Mouse (Mus musculus): ENCODE results near the gene Kcnj12. TPM values are rescaled to one million over a fixed set of nuclear protein-coding genes. Genes with fewer than 3 reads are reported as not detected.

Kcnj12 gene
- polyA plus RNA-seq, 1 experiment from 2014 or later = not detected

DNA sequence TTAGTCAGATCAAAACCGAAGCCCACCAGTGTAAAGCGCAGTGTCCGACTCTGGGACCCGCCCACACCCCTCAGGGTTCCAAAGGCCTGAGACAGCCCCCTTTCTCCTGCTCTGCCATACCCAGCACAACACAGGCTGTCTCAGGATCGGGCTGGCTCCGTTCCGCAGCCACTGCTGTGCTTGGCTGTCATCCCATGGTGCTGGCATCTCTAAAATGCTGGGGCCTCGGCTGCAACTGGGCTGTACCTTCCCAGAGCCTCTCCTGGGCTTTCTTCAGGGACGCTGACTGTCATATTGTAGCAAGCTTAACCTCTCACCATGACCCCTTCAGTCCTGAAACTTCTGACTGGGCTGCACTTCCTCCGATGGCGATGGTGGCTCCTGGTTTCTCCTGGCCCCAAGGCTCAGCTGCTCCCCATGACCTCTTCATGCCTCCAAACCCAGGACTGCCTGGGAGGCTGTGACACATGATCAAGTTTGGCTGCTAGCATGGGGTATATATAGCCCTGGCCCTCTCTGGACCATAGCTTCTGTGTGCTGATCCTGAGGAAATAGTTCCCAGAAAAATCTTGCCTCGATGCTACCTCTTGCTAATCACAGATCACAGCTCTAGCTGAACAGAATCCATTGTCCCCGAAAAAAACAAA is 37.3 kb upstream of the Kcnj12 start:
- Histone ChIP-seq H3K27me3 (replicated peaks; ENCODE audit: control insufficient read depth, insufficient read depth, low read length) (no peaks in the 10 kb centered on the region), H3K9ac (ENCODE audit: low read depth, low read length) (no peak overlapping the region), H3K9me3 (ENCODE audit: control insufficient read depth, low read length) (no peaks in the 10 kb centered on the region), H3K4me3 (ENCODE audit: low read depth, low read length) (no peak overlapping the region), H3K27ac (ENCODE audit: low read depth, low read length) (no peak overlapping the region), H3K36me3 (ENCODE audit: control insufficient read depth, insufficient read depth, low read length) (no peaks in the 10 kb centered on the region), H3K4me1 (replicated peaks; ENCODE audit: control insufficient read depth, insufficient read depth, low read length) (no peaks in the 10 kb centered on the region), H3K4me2 (no peak overlapping the region)
- DNase-seq (ENCODE audit: low spot score) (no peak), ATAC-seq (replicated peaks; ENCODE audit: low FRiP score) (no peak)
- WGBS = 72% methylated on average over 13 of the region's 13 CpGs

DNA sequence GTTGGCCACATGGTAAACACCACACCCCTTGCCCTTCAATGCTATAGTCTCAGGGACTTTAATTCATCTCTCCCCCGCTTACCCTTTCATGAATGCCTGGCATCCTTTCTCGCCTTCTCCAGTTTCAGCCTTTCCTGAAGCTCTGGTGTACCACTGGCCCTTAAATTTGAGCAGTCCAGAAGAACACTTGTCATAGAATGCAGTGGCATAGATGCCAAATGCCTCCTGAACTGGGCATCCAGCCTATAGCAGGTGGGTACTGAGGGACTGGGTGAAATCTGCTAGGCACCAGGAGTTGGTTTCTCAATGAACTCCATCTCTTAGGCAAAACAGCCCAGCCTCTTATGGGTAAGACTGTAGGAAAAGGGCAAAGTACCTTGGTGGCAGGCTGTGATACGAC is 31.9 kb upstream of the Kcnj12 start:
- H3K27ac ChIP-seq (ENCODE audit: low read depth, low read length) = no peak overlapping the region
- 71% methylated on average over 3 of the region's 3 CpGs for WGBS
- no peaks in the 10 kb centered on the region for H3K4me1 ChIP-seq (replicated peaks; ENCODE audit: control insufficient read depth, insufficient read depth, low read length)
- no peak overlapping the region for H3K4me3 ChIP-seq (ENCODE audit: low read depth, low read length)
- H3K9me3 ChIP-seq (ENCODE audit: control insufficient read depth, low read length) = no peaks in the 10 kb centered on the region
- no peak overlapping the region for H3K4me2 ChIP-seq
- no peaks in the 10 kb centered on the region for H3K27me3 ChIP-seq (replicated peaks; ENCODE audit: control insufficient read depth, insufficient read depth, low read length)
- ATAC-seq (replicated peaks; ENCODE audit: low FRiP score) (no peak), DNase-seq (ENCODE audit: low spot score) (no peak)
- no peak overlapping the region for H3K9ac ChIP-seq (ENCODE audit: low read depth, low read length)
- no peaks in the 10 kb centered on the region for H3K36me3 ChIP-seq (ENCODE audit: control insufficient read depth, insufficient read depth, low read length)

DNA sequence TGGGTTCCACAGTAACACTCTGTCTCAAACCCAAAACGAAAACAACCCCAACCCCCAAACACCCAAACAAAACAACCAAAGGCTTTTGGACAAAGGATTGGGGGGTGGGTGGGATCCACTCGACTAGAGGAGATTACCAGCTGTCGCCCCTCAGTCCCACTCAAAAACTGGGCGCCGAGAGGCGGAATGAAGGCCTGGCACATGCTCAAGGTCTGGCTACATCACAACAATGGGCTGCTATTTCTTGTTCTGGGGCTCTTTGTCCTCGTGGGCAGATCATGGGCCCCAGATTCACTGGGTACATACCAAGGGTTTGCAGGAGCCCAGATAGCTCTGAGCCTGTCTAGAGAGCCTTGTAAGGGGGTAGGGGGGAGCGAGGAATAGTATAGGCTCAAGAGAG is 19.6 kb upstream of the Kcnj12 start:
- H3K36me3 ChIP-seq (ENCODE audit: control insufficient read depth, insufficient read depth, low read length) = no peaks in the 10 kb centered on the region
- no peaks in the 10 kb centered on the region for H3K27me3 ChIP-seq (replicated peaks; ENCODE audit: control insufficient read depth, insufficient read depth, low read length)
- no peak overlapping the region for H3K4me2 ChIP-seq
- WGBS = 75% methylated on average over 8 of the region's 8 CpGs
- no peak overlapping the region for H3K27ac ChIP-seq (ENCODE audit: low read depth, low read length)
- DNase-seq (ENCODE audit: low spot score) (no peak), ATAC-seq (replicated peaks; ENCODE audit: low FRiP score) (no peak)
- H3K9ac ChIP-seq (ENCODE audit: low read depth, low read length) = no peak overlapping the region
- H3K9me3 ChIP-seq (ENCODE audit: control insufficient read depth, low read length) = no peaks in the 10 kb centered on the region
- 0 out of 2 replicates have a peak, but pooled peaks cover 3% of the 10 kb centered on the region for H3K4me1 ChIP-seq (replicated peaks; ENCODE audit: control insufficient read depth, insufficient read depth, low read length)
- H3K4me3 ChIP-seq (ENCODE audit: low read depth, low read length) = no peak overlapping the region

DNA sequence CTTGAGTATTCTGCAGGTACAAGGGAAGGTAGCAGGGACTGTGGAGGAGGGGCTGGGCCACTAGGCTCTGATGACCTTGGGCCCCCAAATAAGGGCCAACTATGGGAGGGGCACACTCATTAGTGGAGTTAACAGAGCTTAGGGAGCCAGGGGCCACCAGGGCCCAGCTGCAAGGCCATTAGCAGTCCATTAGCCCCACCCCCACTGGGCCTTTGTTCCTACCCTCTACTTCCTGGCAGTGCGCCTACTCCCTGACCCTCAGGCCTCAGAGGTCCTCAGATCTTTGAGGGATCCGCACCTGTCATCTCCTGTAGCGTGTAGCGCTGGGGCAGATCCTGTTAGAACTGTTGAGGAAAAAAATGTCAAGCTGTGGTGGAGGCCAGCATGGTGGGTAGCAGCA is 18.3 kb upstream of the Kcnj12 start:
- Histone ChIP-seq H3K4me3 (ENCODE audit: low read depth, low read length) (no peak overlapping the region), H3K36me3 (ENCODE audit: control insufficient read depth, insufficient read depth, low read length) (no peaks in the 10 kb centered on the region), H3K4me2 (no peak overlapping the region), H3K27me3 (replicated peaks; ENCODE audit: control insufficient read depth, insufficient read depth, low read length) (no peaks in the 10 kb centered on the region; the same call in 1 of the 2 replicates), H3K9ac (ENCODE audit: low read depth, low read length) (no peak overlapping the region), H3K4me1 (replicated peaks; ENCODE audit: control insufficient read depth, insufficient read depth, low read length) (0 out of 2 replicates have a peak, but pooled peaks cover 3% of the 10 kb centered on the region), H3K27ac (ENCODE audit: low read depth, low read length) (no peak overlapping the region), H3K9me3 (ENCODE audit: control insufficient read depth, low read length) (no peaks in the 10 kb centered on the region)
- 58% methylated on average over 4 of the region's 4 CpGs for WGBS
- DNase-seq (ENCODE audit: low spot score) (no peak), ATAC-seq (replicated peaks; ENCODE audit: low FRiP score) (no peak)

DNA sequence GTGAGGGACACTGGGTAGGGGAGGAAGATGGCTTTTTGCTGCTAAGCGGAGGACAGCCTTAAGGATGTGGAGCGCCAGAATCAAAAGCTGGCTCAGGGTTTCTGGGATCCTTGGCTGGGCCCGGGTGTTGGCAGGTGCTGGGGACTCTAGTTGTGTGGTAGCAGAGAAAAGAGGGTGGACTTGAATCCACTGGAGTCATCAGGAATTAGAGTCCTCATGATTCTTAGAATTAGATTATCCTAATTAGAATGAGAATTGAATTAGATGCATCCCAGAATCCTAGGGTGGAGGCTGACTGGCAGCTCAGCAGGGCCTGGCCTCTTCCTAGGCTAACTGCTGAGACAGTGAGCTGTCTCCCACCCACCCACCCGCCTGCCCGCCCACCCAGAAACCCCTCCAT is 17.6 kb upstream of the Kcnj12 start:
- ATAC-seq (replicated peaks; ENCODE audit: low FRiP score) = no peak
- Histone ChIP-seq H3K4me3 (ENCODE audit: low read depth, low read length) (no peak overlapping the region), H3K4me2 (no peak overlapping the region), H3K4me1 (replicated peaks; ENCODE audit: control insufficient read depth, insufficient read depth, low read length) (0 out of 2 replicates have a peak, but pooled peaks cover 3% of the 10 kb centered on the region), H3K9me3 (ENCODE audit: control insufficient read depth, low read length) (no peaks in the 10 kb centered on the region), H3K9ac (ENCODE audit: low read depth, low read length) (no peak overlapping the region), H3K27ac (ENCODE audit: low read depth, low read length) (no peak overlapping the region), H3K27me3 (replicated peaks; ENCODE audit: control insufficient read depth, insufficient read depth, low read length) (no peaks in the 10 kb centered on the region; the same call in 1 of the 2 replicates), H3K36me3 (ENCODE audit: control insufficient read depth, insufficient read depth, low read length) (no peaks in the 10 kb centered on the region)
- DNase-seq (ENCODE audit: low spot score) = no peak
- WGBS = 70% methylated on average over 5 of the region's 5 CpGs

DNA sequence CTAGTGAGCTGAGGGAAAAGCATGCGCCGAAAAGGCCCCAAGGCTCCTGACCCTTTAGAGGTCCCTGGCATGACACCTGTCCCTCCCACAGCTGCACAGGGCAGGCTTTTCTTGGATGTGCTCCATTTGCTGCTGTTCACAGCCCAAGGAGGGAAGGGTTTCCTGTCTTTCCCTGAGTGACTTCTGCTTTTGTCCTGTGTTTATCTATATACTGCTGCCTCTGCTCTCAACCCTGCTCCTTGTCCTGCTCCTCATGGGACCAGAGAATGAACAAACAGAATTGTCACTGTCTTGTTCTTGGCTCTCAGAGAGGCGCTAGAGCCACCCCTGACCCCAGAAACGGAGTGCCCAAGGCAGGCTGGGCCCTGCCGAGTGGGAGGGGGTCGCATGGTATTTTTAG is 17.0 kb upstream of the Kcnj12 start:
- no peak overlapping the region for H3K4me3 ChIP-seq (ENCODE audit: low read depth, low read length)
- DNase-seq (ENCODE audit: low spot score) = no peak
- no peak for ATAC-seq (replicated peaks; ENCODE audit: low FRiP score)
- H3K4me1 ChIP-seq (replicated peaks; ENCODE audit: control insufficient read depth, insufficient read depth, low read length) = 0 out of 2 replicates have a peak, but pooled peaks cover 3% of the 10 kb centered on the region
- H3K36me3 ChIP-seq (ENCODE audit: control insufficient read depth, insufficient read depth, low read length) = no peaks in the 10 kb centered on the region
- no peaks in the 10 kb centered on the region; the same call in 1 of the 2 replicates for H3K27me3 ChIP-seq (replicated peaks; ENCODE audit: control insufficient read depth, insufficient read depth, low read length)
- no peak overlapping the region for H3K4me2 ChIP-seq
- WGBS = 55% methylated on average over 6 of the region's 6 CpGs
- no peak overlapping the region for H3K9ac ChIP-seq (ENCODE audit: low read depth, low read length)
- no peak overlapping the region for H3K27ac ChIP-seq (ENCODE audit: low read depth, low read length)
- no peaks in the 10 kb centered on the region for H3K9me3 ChIP-seq (ENCODE audit: control insufficient read depth, low read length)

DNA sequence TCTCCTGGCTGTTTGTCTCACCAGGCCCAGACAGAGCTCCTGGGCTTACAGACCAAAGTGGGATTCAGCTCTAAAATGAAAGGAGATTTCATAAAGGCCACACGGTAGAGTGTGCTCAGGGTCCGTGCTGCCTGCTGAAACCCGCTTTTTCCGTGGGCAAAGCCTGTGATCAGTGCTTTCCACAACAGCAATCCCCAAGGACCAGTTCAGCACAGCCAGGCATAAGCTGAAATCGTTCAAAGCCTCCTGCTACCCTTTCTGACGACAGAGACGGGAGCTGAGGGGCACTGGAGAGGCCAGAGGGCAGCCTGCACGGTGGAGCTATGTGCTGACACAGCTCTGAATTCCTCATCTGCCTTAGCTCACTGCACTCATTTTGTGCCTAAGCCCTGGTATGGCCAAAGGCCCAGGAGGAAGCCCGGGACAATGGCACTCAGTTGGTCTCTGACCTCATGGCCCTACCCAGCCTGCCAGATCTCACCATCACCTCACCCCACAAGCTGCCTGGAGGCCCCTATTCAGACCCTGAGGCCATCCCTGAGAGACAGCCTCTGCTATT is 10.5 kb upstream of the Kcnj12 start:
- H3K36me3 ChIP-seq (ENCODE audit: control insufficient read depth, insufficient read depth, low read length) = no peaks in the 10 kb centered on the region
- no peaks in the 10 kb centered on the region; the same call in 1 of the 2 replicates for H3K27me3 ChIP-seq (replicated peaks; ENCODE audit: control insufficient read depth, insufficient read depth, low read length)
- H3K4me2 ChIP-seq = no peak overlapping the region
- no peaks in the 10 kb centered on the region for H3K9me3 ChIP-seq (ENCODE audit: control insufficient read depth, low read length)
- H3K4me3 ChIP-seq (ENCODE audit: low read depth, low read length) = no peak overlapping the region
- no peaks in the 10 kb centered on the region for H3K4me1 ChIP-seq (replicated peaks; ENCODE audit: control insufficient read depth, insufficient read depth, low read length)
- H3K27ac ChIP-seq (ENCODE audit: low read depth, low read length) = no peak overlapping the region
- no peak overlapping the region for H3K9ac ChIP-seq (ENCODE audit: low read depth, low read length)
- WGBS = 40% methylated on average over 9 of the region's 9 CpGs
- ATAC-seq (replicated peaks; ENCODE audit: low FRiP score) (no peak), DNase-seq (ENCODE audit: low spot score) (no peak)

DNA sequence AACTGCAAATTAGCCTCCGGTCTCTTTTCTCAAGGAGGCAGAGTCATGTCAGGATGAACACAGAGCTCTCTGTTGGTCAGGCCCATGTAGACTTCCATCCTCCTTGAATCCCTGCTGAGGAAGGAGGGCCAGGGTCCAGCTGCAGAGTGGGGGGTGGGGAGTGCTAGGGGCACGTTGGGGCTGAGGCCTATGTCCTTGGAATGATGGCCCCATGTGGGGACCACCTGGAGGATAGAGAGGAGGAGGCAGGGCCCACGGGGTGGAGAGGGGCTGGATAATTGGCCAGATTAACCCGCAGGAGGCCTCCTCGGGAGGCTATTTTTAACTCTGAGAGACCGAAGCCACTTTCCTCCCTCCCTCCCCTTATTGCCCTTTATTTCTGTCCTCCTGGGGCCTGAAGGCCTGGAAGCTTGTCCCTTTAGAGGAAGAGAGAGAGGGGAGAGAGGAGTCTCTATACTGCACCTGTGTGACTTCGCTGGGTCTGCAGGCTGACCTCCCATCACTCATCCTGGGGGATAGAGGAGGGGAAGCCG is 5.4 kb upstream of the Kcnj12 start:
- no peak for DNase-seq (ENCODE audit: low spot score)
- H3K4me3 ChIP-seq (ENCODE audit: low read depth, low read length) = no peak overlapping the region
- WGBS = 32% methylated on average over 8 of the region's 8 CpGs
- no peaks in the 10 kb centered on the region for H3K36me3 ChIP-seq (ENCODE audit: control insufficient read depth, insufficient read depth, low read length)
- H3K9ac ChIP-seq (ENCODE audit: low read depth, low read length) = no peak overlapping the region
- ATAC-seq (replicated peaks; ENCODE audit: low FRiP score) = no peak
- H3K27me3 ChIP-seq (replicated peaks; ENCODE audit: control insufficient read depth, insufficient read depth, low read length) = peaks cover 37% of the 10 kb centered on the region
- no peak overlapping the region for H3K4me2 ChIP-seq
- no peaks in the 10 kb centered on the region for H3K9me3 ChIP-seq (ENCODE audit: control insufficient read depth, low read length)
- no peak overlapping the region for H3K27ac ChIP-seq (ENCODE audit: low read depth, low read length)
- no peaks in the 10 kb centered on the region for H3K4me1 ChIP-seq (replicated peaks; ENCODE audit: control insufficient read depth, insufficient read depth, low read length)

DNA sequence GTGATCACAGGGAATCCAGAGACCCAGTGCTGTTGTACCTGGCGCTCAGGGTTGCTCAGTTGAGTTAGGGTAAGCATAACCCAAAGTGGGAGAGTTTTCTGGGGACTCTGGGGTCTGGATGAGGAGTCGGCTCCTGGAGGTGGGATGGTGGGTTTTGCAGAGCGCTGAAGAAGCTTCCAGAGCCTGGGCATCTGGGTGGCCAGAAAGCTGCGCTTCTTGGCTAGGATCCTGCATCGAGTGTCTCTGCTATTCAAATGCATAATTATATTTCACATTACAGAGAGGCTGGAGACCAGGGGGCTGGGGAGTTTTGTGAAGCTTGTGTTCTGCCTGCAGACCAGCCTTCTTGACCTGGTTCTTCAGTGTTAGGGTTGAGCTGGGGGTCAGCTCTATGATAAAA is 1.2 kb upstream of the Kcnj12 start:
- Histone ChIP-seq H3K36me3 (ENCODE audit: control insufficient read depth, insufficient read depth, low read length) (no peaks in the 10 kb centered on the region), H3K4me3 (ENCODE audit: low read depth, low read length) (no peak overlapping the region), H3K27ac (ENCODE audit: low read depth, low read length) (no peak overlapping the region), H3K4me2 (no peak overlapping the region), H3K4me1 (replicated peaks; ENCODE audit: control insufficient read depth, insufficient read depth, low read length) (no peaks in the 10 kb centered on the region), H3K27me3 (replicated peaks; ENCODE audit: control insufficient read depth, insufficient read depth, low read length) (peaks cover 79% of the 10 kb centered on the region), H3K9ac (ENCODE audit: low read depth, low read length) (no peak overlapping the region), H3K9me3 (ENCODE audit: control insufficient read depth, low read length) (no peaks in the 10 kb centered on the region)
- 64% methylated on average over 5 of the region's 5 CpGs for WGBS
- ATAC-seq (replicated peaks; ENCODE audit: low FRiP score) (no peak), DNase-seq (ENCODE audit: low spot score) (no peak)
